Mouse (Mus musculus) induced T-regulatory cell, adult 2 months (primary cell): Measurements from ENCODE around the gene Spty2d1.
A peak's percentile ranks its signal among the peaks of the same experiment; 100 is the strongest.

Experiments
- DNase-seq: peaks from one replicate; pipeline ENCODE4 v3.0.0-alpha.2; 2012; ENCODE audit warnings: low read depth

Spty2d1 gene

GRCm38 (mm10) chr7:46987073-46987472 is 21.1 kb downstream of the Spty2d1 start:
- DNase-seq: no peak

- DNase-seq: no peak
These were observed 21.6 kb downstream of the Spty2d1 start for GRCm38 (mm10) chr7:46986646-46987045.

- DNase-seq: no peak
These were observed 22.3 kb downstream of the Spty2d1 start for GRCm38 (mm10) chr7:46985718-46986505.

- no peak for DNase-seq
These were observed 24.9 kb downstream of the Spty2d1 start, which contains the start of gene Gm9999 for GRCm38 (mm10) chr7:46983280-46983679. Gene Gm9999, plus strand, starts transcription at chr7:46983580.

GRCm38 (mm10) chr7:46975456-46975855 is 32.8 kb downstream of the Spty2d1 start:
- DNase-seq: no peak

DNA sequence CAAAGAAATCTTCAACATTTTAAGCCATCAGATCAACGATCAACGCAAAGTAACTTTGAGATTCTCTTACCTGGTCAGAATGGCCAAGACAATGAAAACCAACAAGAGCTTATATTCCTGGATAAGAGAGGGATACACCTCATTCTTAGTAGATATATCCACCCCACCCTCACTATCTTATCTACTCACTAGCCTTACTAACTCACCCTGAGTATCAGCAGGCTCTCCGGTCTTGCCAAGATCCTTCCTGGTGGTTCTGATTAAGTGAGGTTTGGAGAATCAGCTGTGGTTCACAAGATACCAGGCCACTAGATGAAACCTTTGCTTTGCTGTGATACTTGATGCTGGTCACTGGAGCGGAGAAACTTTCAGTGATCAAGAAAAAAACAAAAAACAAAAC is 33.6 kb downstream of the Spty2d1 start:
- no peak for DNase-seq

DNA sequence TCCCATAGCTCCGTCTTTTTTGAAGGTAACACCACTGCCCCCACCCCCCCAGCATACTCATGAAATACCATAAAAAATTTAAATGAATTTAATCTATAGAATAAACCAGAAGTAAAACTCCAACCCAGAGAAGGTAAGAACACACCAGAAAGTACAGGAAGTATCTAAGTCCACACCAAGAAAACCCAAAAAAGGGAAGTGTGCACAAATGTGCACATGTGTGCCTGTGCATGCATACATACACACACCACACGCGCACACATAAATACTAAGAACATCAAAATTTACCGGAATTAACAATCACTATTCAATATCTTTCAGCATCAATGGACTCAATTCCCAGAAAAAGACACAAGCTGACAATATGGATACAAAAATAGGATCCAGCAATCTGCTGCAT is 38.3 kb downstream of the Spty2d1 start:
- no peak for DNase-seq

GRCm38 (mm10) chr7:46964070-46964469 is 44.1 kb downstream of the Spty2d1 start:
- no peak for DNase-seq

GRCm38 (mm10) chr7:46962806-46963618 is 45.2 kb downstream of the Spty2d1 start:
- DNase-seq: peak; percentile 88

DNA sequence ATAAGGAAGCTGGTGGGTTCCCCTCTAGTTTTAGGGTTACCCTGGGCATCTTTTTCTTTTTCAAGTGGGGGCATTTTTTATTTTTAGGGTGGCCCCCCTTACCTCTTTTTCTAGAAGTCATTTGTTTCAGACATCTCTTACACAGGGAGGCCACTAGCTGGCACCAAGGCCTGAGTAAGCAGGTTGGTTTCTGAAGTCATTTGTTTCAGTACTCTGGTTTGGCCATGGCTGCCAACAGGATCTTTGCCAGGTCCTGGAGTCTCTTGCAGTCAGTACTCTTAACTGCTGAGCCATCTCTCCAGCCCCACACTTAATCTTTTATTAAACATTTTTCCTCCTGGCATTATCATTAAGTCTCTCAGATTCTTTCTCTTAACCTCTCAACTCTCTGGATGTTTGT is 46.1 kb downstream of the Spty2d1 start:
- DNase-seq: no peak

- no peak for DNase-seq
These were observed 47.2 kb downstream of the Spty2d1 start for GRCm38 (mm10) chr7:46960991-46961390.

- DNase-seq: peak; percentile 26
These were observed 49.4 kb downstream of the Spty2d1 start for GRCm38 (mm10) chr7:46958853-46959252.

- peak; percentile 94 for DNase-seq
These were observed 50.1 kb downstream of the Spty2d1 start, which contains the start of gene Uevld for GRCm38 (mm10) chr7:46957831-46958691. Gene Uevld, minus strand, starts transcription at chr7:46958527.
